Mouse (Mus musculus) intestine, embryonic 15.5 days (tissue): ENCODE measurements around the gene Pafah1b1. TPM values are rescaled to one million over a fixed set of nuclear protein-coding genes. Genes with fewer than 3 reads are reported as not detected.

Experiments used
- ATAC-seq: fragments of 200-750 bp; cut with Nextera tagmentation; 2 replicates; pipeline ENCODE4 v1.8.0; 2017; ENCODE audit warnings: moderate TSS enrichment, moderate library complexity
- H3K27ac ChIP-seq: fragments of 300-500 bp; sonication (generic); 2 replicates; pipeline ENCODE4 v1.5.1; 2015; ENCODE audit warnings: mild to moderate bottlenecking, inconsistent platforms
- H3K27me3 ChIP-seq: fragments of 300-500 bp; sonication (generic); replicated peaks from 2 replicates; pipeline ENCODE4 v1.6.1; 2015; ENCODE audit warnings: inconsistent platforms
- H3K36me3 ChIP-seq: fragments of 300-500 bp; sonication (generic); 2 replicates; pipeline ENCODE4 v1.6.1; 2015; ENCODE audit warnings: inconsistent platforms
- H3K4me1 ChIP-seq: fragments of 300-500 bp; sonication (generic); replicated peaks from 2 replicates; pipeline ENCODE4 v1.6.1; 2015; ENCODE audit warnings: inconsistent platforms
- H3K4me2 ChIP-seq: fragments of 300-500 bp; sonication (generic); replicated peaks from 2 replicates; pipeline ENCODE4 v1.6.1; 2015; ENCODE audit warnings: mild to moderate bottlenecking, inconsistent platforms
- H3K4me3 ChIP-seq: fragments of 300-500 bp; sonication (generic); replicated peaks from 2 replicates; pipeline ENCODE4 v1.5.1; 2015; ENCODE audit warnings: inconsistent platforms
- H3K9ac ChIP-seq: fragments of 300-500 bp; sonication (generic); 2 replicates; pipeline ENCODE4 v1.6.1; 2015; ENCODE audit warnings: inconsistent platforms
- H3K9me3 ChIP-seq: fragments of 300-500 bp; sonication (generic); 2 replicates; pipeline ENCODE4 v1.6.1; 2016; ENCODE audit warnings: inconsistent platforms
- WGBS: fragments of 180-500 bp; shearing (Covaris S2); methylation state at CpG from one replicate; pipeline ENCODE4 v1.1.7; 2015; 5-methylcytosine and 5-hydroxymethylcytosine counted together
- polyA plus RNA-seq: library from polyadenylated mRNA; unstranded; fragments of >200 nt; fragmentation: Nextera tagmentation; extraction: Ambion mirVana; gene quantifications from 2 replicates; pipeline ENCODE4 v1.2.1, GENCODE M21; 2015

Pafah1b1 gene
- polyA plus RNA-seq, 1 experiment from 2014 or later: 55.8 TPM

DNA sequence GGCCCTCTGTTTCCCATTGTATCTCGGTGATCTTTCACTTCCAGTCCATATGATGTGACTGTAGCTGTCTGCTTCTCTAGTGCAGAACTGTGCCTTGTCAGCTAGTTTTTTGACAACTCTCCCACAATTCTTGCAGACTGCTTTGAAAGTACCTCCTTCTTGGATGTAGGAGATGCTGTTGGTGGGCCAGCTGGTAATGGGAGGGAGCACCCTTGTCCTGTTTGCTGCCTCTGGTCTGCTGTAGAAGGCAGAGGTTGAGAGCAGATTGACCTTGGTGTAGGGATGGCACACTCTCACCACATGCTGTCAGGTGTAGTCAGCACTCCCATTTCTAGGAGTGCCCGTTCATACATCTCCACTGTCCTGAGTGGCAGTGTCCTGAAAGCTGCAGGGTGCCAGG is 55.5 kb downstream of the Pafah1b1 start:
- no peak overlapping the region for H3K4me3 ChIP-seq
- 91% methylated on average over 2 of the region's 2 CpGs for WGBS
- H3K9ac ChIP-seq: no peak overlapping the region
- no peak for ATAC-seq
- no peak overlapping the region for H3K4me2 ChIP-seq
- H3K36me3 ChIP-seq: peaks cover 50% of the 10 kb centered on the region
- H3K27me3 ChIP-seq: no peaks in the 10 kb centered on the region
- no peaks in the 10 kb centered on the region for H3K4me1 ChIP-seq
- no peaks in the 10 kb centered on the region for H3K9me3 ChIP-seq
- no peak overlapping the region for H3K27ac ChIP-seq

DNA sequence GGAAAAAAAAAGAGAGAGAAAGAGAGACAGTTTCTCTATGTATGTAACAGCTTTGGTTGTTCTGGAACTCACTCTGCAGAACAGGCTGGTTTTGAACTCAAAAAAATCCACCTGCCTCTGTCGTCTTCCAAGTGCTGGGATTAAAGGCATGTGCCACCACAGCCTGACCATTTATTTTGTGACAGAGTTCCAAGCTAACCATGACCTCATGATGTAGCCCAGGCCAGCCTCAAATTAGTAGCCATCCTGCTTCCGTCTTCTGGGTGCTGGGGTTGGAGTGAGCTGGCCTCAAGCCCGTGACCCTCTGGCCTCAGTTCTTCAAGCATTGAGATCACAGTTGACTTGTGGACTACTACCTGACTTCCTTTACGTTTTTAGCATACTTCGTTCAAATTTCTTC is 56.0 kb downstream of the Pafah1b1 start:
- no peak overlapping the region for H3K27ac ChIP-seq
- peaks cover 55% of the 10 kb centered on the region for H3K36me3 ChIP-seq
- no peaks in the 10 kb centered on the region for H3K9me3 ChIP-seq
- no peak for ATAC-seq
- no peak overlapping the region for H3K4me2 ChIP-seq
- H3K4me1 ChIP-seq: no peaks in the 10 kb centered on the region
- WGBS: 89% methylated on average over 5 of the region's 5 CpGs
- no peaks in the 10 kb centered on the region for H3K27me3 ChIP-seq
- no peak overlapping the region for H3K9ac ChIP-seq
- H3K4me3 ChIP-seq: no peak overlapping the region

DNA sequence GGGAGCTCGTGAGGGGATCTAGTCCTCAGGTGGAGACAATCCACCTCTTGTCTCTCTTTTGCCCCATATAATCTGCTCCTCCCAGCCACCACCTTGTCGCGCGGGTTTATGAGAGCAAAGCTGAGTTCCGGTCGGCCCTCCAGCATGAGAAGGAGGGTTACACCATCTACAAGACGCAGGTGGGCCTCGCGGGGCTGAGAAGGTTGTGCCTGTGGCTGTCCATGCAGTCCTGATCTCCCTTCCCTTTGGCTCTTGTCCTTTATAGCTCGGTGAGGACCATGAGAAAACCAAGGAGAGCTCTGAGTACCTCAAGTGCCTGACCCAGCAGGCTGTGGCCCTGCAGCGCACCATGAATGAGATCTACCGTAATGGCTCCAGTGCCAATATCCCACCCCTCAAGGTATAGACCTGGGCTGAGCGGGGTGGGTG is 56.9 kb downstream of the Pafah1b1 start:
- Histone ChIP-seq H3K4me2 (no peak overlapping the region), H3K27ac (no peak overlapping the region), H3K9me3 (no peaks in the 10 kb centered on the region), H3K36me3 (peaks cover 61% of the 10 kb centered on the region), H3K9ac (no peak overlapping the region), H3K4me1 (no peaks in the 10 kb centered on the region), H3K27me3 (no peaks in the 10 kb centered on the region), H3K4me3 (no peak overlapping the region)
- no peak for ATAC-seq
- WGBS: 94% methylated on average over 13 of the region's 13 CpGs

DNA sequence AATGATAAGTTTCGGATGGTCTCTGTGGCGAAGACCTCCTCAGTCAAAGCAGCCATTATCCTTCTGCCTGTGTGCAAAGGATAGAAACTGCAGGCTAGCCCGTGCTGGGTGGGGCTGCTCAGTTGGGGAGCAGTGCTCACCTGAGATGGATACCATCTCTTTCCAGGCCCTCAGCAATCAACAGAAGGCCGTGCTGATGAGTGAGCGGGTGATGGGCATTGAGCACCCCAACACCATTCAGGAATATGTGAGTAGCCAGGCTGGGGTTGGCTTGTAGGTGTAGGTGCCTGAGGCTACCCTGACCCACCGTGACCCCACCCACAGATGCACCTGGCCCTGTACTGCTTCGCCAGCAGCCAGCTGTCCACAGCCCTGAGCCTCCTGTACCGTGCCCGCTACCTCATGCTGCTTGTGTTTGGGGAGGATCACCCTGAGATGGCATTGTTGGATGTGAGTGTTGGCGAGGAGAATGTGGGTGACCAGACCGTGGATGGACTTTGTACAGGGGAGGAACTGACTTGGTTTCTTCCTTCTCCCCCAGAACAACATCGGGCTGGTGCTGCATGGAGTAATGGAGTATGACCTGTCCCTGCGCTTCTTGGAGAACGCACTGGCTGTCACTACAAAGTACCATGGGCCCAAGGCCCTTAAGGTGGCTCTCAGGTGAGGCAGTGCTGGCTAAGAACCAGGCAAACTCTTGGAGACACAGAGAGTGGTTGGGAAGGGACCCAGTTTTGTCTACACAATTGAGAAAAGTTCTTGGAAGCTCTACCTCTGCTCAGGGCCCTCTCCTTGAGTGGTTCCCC is 57.5 kb downstream of the Pafah1b1 start:
- Histone ChIP-seq H3K9ac (no peak overlapping the region), H3K27ac (no peak overlapping the region), H3K36me3 (peaks cover 66% of the 10 kb centered on the region), H3K4me1 (no peaks in the 10 kb centered on the region), H3K4me2 (no peak overlapping the region), H3K9me3 (no peaks in the 10 kb centered on the region), H3K27me3 (no peaks in the 10 kb centered on the region), H3K4me3 (no peak overlapping the region)
- WGBS: 97% methylated on average over 14 of the region's 14 CpGs
- no peak for ATAC-seq

DNA sequence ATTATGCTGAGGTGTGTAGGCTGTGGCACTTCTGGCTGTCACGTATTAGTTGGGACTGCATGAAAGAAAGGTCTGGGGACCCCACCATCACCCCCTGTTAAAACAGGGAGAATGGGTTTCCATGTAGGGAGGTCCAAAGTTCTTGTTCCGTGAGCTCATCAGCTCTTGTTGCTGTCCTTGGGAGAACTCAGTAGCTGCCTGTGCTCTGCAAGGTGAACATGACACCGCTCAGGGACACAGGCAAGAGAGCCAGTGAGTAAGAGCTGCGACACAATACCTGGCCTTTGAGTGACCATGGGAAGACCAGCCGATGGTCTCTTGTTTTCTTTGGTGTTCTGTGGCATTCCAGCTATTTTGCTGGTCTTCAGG is 58.2 kb downstream of the Pafah1b1 start:
- ATAC-seq: no peak
- no peaks in the 10 kb centered on the region for H3K27me3 ChIP-seq
- WGBS: 90% methylated on average over 5 of the region's 5 CpGs

DNA sequence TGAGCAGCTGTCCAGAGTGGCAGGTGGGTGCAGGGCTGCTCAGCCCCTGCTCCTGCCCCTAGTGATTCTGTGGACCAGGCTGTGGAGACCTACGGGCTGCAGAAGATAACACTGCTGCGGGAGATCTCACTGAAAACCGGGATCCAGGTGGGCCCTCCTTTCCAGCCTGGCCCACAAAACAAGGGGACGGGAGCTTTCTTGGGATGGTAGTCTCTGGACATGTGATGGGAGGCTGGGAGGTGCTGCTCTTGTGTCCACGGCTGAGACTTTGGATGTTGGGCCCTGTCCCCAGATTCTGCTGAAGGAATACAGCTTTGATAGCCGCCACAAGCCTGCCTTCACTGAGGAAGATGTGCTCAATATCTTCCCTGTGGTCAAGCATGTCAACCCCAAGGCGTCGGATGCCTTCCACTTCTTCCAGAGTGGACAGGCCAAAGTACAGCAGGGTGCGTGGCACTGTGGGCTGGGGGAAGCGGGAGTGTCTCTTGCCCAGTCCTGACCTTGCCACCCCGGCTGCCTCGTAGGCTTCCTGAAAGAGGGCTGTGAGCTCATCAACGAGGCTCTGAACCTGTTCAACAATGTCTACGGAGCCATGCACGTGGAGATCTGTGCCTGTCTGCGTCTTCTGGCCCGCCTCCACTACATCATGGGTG is 58.7 kb downstream of the Pafah1b1 start:
- Histone ChIP-seq H3K27ac (no peak overlapping the region), H3K4me2 (no peak overlapping the region), H3K9ac (no peak overlapping the region), H3K9me3 (no peaks in the 10 kb centered on the region), H3K36me3 (peaks cover 71% of the 10 kb centered on the region), H3K27me3 (no peaks in the 10 kb centered on the region), H3K4me1 (no peaks in the 10 kb centered on the region), H3K4me3 (no peak overlapping the region)
- WGBS: 94% methylated on average over 17 of the region's 17 CpGs
- ATAC-seq: no peak

More for the DNA sequence above, 58.2 kb downstream of the Pafah1b1 start:
- H3K4me1 ChIP-seq: no peaks in the 10 kb centered on the region
- no peaks in the 10 kb centered on the region for H3K9me3 ChIP-seq
- no peak overlapping the region for H3K4me3 ChIP-seq
- peaks cover 69% of the 10 kb centered on the region for H3K36me3 ChIP-seq
- H3K4me2 ChIP-seq: no peak overlapping the region
- no peak overlapping the region for H3K27ac ChIP-seq
- no peak overlapping the region for H3K9ac ChIP-seq

DNA sequence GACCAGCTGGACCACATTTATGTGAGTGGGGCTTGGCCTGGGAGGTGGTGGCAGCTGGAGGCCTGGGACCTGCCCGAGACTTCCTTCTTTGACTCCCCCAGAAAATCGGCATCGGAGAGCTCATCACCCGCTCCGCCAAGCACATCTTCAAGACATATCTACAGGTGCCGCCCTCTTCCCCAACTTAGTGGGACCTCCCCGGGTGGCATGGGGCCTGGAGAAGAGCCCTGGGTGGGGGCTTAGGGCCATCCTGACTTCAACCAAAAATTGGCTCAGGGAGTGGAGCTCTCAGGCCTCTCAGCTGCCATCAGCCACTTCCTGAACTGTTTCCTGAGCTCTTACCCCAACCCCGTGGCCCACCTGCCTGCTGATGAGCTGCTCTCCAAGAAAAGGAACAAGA is 59.6 kb downstream of the Pafah1b1 start:
- WGBS: 91% methylated on average over 8 of the region's 8 CpGs
- H3K4me2 ChIP-seq: no peak overlapping the region
- no peak for ATAC-seq
- no peak overlapping the region for H3K27ac ChIP-seq
- H3K4me1 ChIP-seq: no peaks in the 10 kb centered on the region
- no peaks in the 10 kb centered on the region for H3K27me3 ChIP-seq
- no peak overlapping the region for H3K4me3 ChIP-seq
- H3K36me3 ChIP-seq: peaks cover 79% of the 10 kb centered on the region
- H3K9me3 ChIP-seq: no peaks in the 10 kb centered on the region
- no peak overlapping the region for H3K9ac ChIP-seq

DNA sequence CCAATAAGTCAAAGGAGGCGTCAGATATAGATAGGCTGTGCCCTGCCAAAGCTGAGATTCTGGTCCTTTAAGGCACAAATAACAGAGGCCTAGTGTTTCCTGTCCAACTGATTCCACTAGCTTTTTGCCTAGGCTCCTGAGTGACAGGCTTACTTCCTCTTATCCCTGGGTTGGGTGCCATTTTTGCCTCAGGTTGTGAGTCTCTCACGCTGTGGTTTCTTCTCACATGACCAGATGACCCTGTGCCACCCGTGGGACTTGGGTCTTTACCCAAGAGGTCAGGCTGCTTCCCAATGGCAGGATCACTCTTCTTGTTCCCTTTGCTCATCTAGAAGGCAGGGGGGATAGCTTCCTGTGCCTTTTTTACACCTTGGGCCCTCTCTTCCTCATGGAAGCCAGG is 60.2 kb downstream of the Pafah1b1 start:
- H3K36me3 ChIP-seq: peaks cover 83% of the 10 kb centered on the region
- ATAC-seq: no peak
- H3K4me1 ChIP-seq: no peaks in the 10 kb centered on the region
- H3K9me3 ChIP-seq: no peaks in the 10 kb centered on the region
- no peak overlapping the region for H3K9ac ChIP-seq
- H3K27ac ChIP-seq: no peak overlapping the region
- H3K4me2 ChIP-seq: no peak overlapping the region
- no peak overlapping the region for H3K4me3 ChIP-seq
- H3K27me3 ChIP-seq: no peaks in the 10 kb centered on the region
- 82% methylated on average over 3 of the region's 3 CpGs for WGBS

DNA sequence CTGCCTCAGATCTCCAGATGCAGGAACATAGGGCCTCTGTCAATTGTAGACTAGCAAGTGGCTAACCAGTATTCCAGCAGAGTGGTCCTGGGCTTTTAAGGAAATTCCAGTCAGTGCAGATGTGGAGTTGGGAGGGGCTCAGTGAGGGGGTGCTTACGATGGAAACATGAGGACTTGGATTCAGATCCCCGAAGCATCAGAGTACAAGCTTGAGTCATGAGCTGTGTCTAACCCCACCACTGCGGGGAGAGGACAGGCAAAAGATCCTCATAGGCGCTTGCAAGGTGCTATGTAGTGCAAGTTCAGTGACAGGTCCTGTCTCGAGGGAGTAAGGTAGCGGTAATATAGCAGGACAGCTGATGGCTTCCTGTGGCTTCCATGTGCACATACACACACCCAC is 62.2 kb downstream of the Pafah1b1 start:
- H3K27me3 ChIP-seq: no peaks in the 10 kb centered on the region
- H3K9ac ChIP-seq: no peak overlapping the region
- WGBS: 90% methylated on average over 6 of the region's 6 CpGs
- peaks cover 86% of the 10 kb centered on the region for H3K36me3 ChIP-seq
- H3K27ac ChIP-seq: no peak overlapping the region
- H3K4me2 ChIP-seq: no peak overlapping the region
- no peaks in the 10 kb centered on the region for H3K4me1 ChIP-seq
- no peak for ATAC-seq
- no peak overlapping the region for H3K4me3 ChIP-seq
- no peaks in the 10 kb centered on the region for H3K9me3 ChIP-seq

DNA sequence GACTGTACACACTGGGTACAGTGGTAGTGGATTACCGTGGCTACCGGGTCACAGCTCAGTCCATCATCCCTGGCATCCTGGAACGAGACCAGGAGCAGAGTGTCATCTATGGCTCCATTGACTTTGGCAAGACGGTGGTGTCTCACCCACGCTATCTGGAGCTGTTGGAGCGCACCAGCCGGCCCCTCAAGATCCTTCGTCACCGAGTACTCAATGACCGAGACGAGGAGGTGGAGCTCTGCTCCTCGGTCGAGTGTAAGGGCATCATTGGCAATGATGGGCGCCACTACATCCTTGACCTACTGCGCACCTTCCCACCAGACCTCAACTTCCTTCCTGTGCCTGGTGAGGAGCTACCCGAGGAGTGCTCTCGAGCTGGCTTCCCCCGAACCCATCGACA is 62.8 kb downstream of the Pafah1b1 start:
- no peak overlapping the region for H3K4me3 ChIP-seq
- no peaks in the 10 kb centered on the region for H3K4me1 ChIP-seq
- 94% methylated on average over 19 of the region's 19 CpGs for WGBS
- H3K36me3 ChIP-seq: peaks cover 84% of the 10 kb centered on the region
- no peak overlapping the region for H3K4me2 ChIP-seq
- H3K27me3 ChIP-seq: no peaks in the 10 kb centered on the region
- no peaks in the 10 kb centered on the region for H3K9me3 ChIP-seq
- ATAC-seq: no peak
- no peak overlapping the region for H3K9ac ChIP-seq
- no peak overlapping the region for H3K27ac ChIP-seq

DNA sequence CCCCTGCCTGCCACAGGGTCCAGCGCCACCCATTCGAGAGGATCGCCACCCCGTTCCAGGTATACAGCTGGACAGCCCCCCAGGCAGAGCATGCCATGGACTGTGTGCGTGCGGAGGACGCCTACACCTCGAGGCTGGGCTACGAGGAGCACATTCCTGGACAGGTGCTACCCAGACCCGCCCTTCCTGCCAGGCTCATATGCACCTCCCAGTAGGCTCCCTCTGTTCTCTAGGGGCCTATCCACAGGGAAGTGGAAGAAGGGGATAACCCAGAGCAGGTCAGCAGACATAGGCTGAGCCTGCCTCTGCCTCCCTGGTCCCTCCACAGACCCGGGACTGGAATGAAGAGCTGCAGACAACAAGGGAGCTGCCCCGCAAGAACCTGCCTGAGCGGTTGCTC is 64.1 kb downstream of the Pafah1b1 start:
- Histone ChIP-seq H3K9ac (no peak overlapping the region), H3K27me3 (no peaks in the 10 kb centered on the region), H3K4me3 (no peak overlapping the region), H3K4me1 (no peaks in the 10 kb centered on the region), H3K36me3 (peaks cover 71% of the 10 kb centered on the region), H3K9me3 (no peaks in the 10 kb centered on the region), H3K27ac (no peak overlapping the region), H3K4me2 (no peak overlapping the region)
- WGBS: 92% methylated on average over 13 of the region's 13 CpGs
- ATAC-seq: 0 out of 2 replicates have a peak, but pooled peaks have one; percentile 19

DNA sequence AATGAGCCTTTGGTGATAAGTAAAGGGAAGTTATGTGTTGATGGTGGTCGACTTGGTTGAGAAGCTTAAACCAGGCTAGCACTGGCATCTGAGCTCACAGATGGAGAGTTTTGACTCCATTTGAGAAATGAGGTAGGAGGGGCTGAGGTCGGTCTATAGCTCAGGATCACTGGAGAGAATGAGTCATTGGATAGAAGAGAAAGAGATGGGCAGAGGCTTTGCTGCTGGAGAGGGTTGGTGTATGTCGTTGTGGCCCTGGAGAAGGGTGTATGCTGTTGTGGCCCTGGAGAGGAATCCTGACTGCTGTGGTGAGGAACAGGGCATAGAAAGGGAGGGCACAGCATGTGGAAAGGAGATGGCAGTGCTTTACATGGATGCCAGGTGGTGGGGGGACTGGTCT is 68.5 kb downstream of the Pafah1b1 start:
- Histone ChIP-seq H3K4me2 (no peak overlapping the region), H3K36me3 (peaks cover 38% of the 10 kb centered on the region), H3K9ac (no peak overlapping the region), H3K4me1 (peaks cover 26% of the 10 kb centered on the region), H3K27ac (no peak overlapping the region), H3K4me3 (no peak overlapping the region), H3K27me3 (no peaks in the 10 kb centered on the region), H3K9me3 (no peaks in the 10 kb centered on the region)
- no peak for ATAC-seq
- 82% methylated on average over 3 of the region's 3 CpGs for WGBS

DNA sequence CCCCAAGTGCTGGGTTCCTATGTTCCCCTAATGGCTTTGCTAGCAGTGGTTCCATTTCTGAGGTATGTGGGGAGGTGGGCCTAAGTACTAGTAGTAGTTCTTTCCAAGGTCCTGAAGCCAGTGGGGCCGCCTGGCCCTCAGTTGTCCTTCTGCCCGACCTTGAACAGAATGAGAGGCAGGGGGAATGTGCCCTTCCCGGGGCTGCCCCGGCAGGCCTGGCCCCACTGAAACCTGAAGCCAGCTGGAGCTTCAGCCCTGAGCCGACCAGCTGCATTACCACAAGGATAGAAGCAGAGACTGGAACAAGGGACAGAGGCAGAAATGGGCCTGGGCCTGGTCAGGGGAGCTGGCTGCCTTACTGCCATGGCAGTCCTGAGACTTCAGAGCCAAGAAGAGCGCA is 71.1 kb downstream of the Pafah1b1 start:
- ATAC-seq: no peak
- peaks cover 35% of the 10 kb centered on the region for H3K4me1 ChIP-seq
- H3K27me3 ChIP-seq: no peaks in the 10 kb centered on the region
- H3K9me3 ChIP-seq: no peaks in the 10 kb centered on the region
- peaks cover 14% of the 10 kb centered on the region for H3K36me3 ChIP-seq
- 0 out of 2 replicates have a peak overlapping the region, but pooled peaks have one; percentile 15 for H3K9ac ChIP-seq
- no peak overlapping the region for H3K27ac ChIP-seq
- no peak overlapping the region for H3K4me3 ChIP-seq
- H3K4me2 ChIP-seq: peak overlapping the region; percentile 7; the same call in 1 of the 2 replicates
- 44% methylated on average over 6 of the region's 6 CpGs for WGBS
